Mouse (Mus musculus) C2C12 (cell line): Measurements from ENCODE around the gene Mapk8. TPM values are rescaled to one million over a fixed set of nuclear protein-coding genes. Genes with fewer than 3 reads are reported as not detected.

ENCODE experiments used
- H3K27me3 ChIP-seq: one replicate; pipeline ENCODE4 v1.6.1; 2011; ENCODE audit not compliant: control insufficient read depth, insufficient read depth, insufficient read length
- H3K36me3 ChIP-seq: one replicate; pipeline ENCODE4 v1.6.1; 2011; ENCODE audit not compliant: control insufficient read depth, insufficient read depth
- H3K4me3 ChIP-seq: one replicate; pipeline ENCODE4 v1.5.1; 2011; ENCODE audit warnings: mild to moderate bottlenecking, control low read depth; ENCODE audit not compliant: poor library complexity, insufficient read depth, severe bottlenecking
- H3K79me2 ChIP-seq: one replicate; pipeline ENCODE4 v1.6.1; 2011; ENCODE audit not compliant: control insufficient read depth, insufficient read depth
- H3K79me3 ChIP-seq: one replicate; pipeline ENCODE4 v1.6.1; 2011; ENCODE audit warnings: low read depth, control low read depth
- H3ac ChIP-seq: one replicate; pipeline ENCODE3; 2011; ENCODE audit warnings: low read depth; ENCODE audit not compliant: control insufficient read depth, insufficient read length
- CEBPB ChIP-seq: IDR thresholded peaks from one replicate; pipeline ENCODE4 v1.6.1; 2011; ENCODE audit warnings: low read depth, mild to moderate bottlenecking, control low read depth, moderate library complexity
- CTCF ChIP-seq: IDR thresholded peaks from one replicate; pipeline ENCODE4 v1.5.1; 2011; ENCODE audit not compliant: control insufficient read depth, insufficient read depth, insufficient read length
- FOSL1 ChIP-seq: IDR thresholded peaks from one replicate; pipeline ENCODE4 v1.8.0; 2011; ENCODE audit warnings: mild to moderate bottlenecking, low read length; ENCODE audit not compliant: poor library complexity, insufficient read depth, severe bottlenecking
- MAX ChIP-seq: IDR thresholded peaks from one replicate; pipeline ENCODE4 v1.6.1; 2011; ENCODE audit warnings: mild to moderate bottlenecking, control low read depth
- MYOD1 ChIP-seq: IDR thresholded peaks from one replicate; pipeline ENCODE4 v1.6.1; 2011; ENCODE audit warnings: low read depth; ENCODE audit not compliant: control insufficient read depth, insufficient read length
- MYOG ChIP-seq: IDR thresholded peaks from one replicate; pipeline ENCODE4 v1.6.1; 2011; ENCODE audit not compliant: control insufficient read depth, insufficient read length; ENCODE audit errors: extremely low read depth
- USF1 ChIP-seq: IDR thresholded peaks from one replicate; pipeline ENCODE4 v1.6.1; 2011; ENCODE audit warnings: low read depth, mild to moderate bottlenecking, control low read depth, moderate library complexity
- polyA plus RNA-seq: library from polyadenylated mRNA; unstranded; fragments of >200 nt; fragmentation: generic; extraction: Trizol; gene quantifications from one replicate; pipeline ENCODE4 v1.2.1, GENCODE M21; 2012; ENCODE audit warnings: missing spikeins

The Mapk8 gene
- polyA plus RNA-seq, 1 experiment, result 8.7 TPM

GRCm38 (mm10) chr14:33346546-33346945 is 100.4 kb downstream of the Mapk8 start:
- peaks cover 100% of the 10 kb centered on the region for H3K79me2 ChIP-seq
- TF ChIP-seq CTCF, result no peak
- TF ChIP-seq FOSL1, result no peak
- no peak for TF ChIP-seq MYOD1
- TF ChIP-seq MYOG, result no peak
- no peak for TF ChIP-seq CEBPB
- TF ChIP-seq USF1, result no peak
- TF ChIP-seq MAX, result no peak
- H3K79me3 ChIP-seq, result peaks cover 84% of the 10 kb centered on the region
- H3K4me3 ChIP-seq, result no peak overlapping the region
- H3K36me3 ChIP-seq, result peaks cover 90% of the 10 kb centered on the region
- H3ac ChIP-seq, result no peak overlapping the region
- H3K27me3 ChIP-seq, result no peaks in the 10 kb centered on the region

- TF ChIP-seq CTCF (no peak), FOSL1 (no peak), MAX (no peak), MYOD1 (no peak), MYOG (no peak), CEBPB (no peak), USF1 (no peak)
- H3K79me3 ChIP-seq, result peaks cover 87% of the 10 kb centered on the region
- H3K27me3 ChIP-seq, result no peaks in the 10 kb centered on the region
These were observed 103.7 kb downstream of the Mapk8 start for GRCm38 (mm10) chr14:33343131-33343725.

GRCm38 (mm10) chr14:33338684-33339083 is 108.3 kb downstream of the Mapk8 start:
- H3K36me3 ChIP-seq, result peaks cover 86% of the 10 kb centered on the region
- no peak overlapping the region for H3K4me3 ChIP-seq
- TF ChIP-seq MYOG, result no peak
- H3K27me3 ChIP-seq, result no peaks in the 10 kb centered on the region
- peaks cover 92% of the 10 kb centered on the region for H3K79me3 ChIP-seq
- no peak overlapping the region for H3ac ChIP-seq
- peaks cover 100% of the 10 kb centered on the region for H3K79me2 ChIP-seq

More at GRCm38 (mm10) chr14:33343131-33343725, 103.7 kb downstream of the Mapk8 start:
- Histone ChIP-seq H3ac (no peak overlapping the region), H3K79me2 (peaks cover 100% of the 10 kb centered on the region), H3K36me3 (peaks cover 92% of the 10 kb centered on the region), H3K4me3 (no peak overlapping the region)

- TF ChIP-seq MAX (no peak), FOSL1 (peak; percentile 12)
- H3K27me3 ChIP-seq, result no peaks in the 10 kb centered on the region
- no peak overlapping the region for H3ac ChIP-seq
These were observed 111.2 kb downstream of the Mapk8 start for GRCm38 (mm10) chr14:33335733-33336132.

GRCm38 (mm10) chr14:33334402-33334801 is 112.6 kb downstream of the Mapk8 start:
- no peak for TF ChIP-seq CEBPB
- no peak for TF ChIP-seq FOSL1
- TF ChIP-seq CTCF, result no peak
- TF ChIP-seq MAX, result no peak
- TF ChIP-seq USF1, result no peak
- no peak for TF ChIP-seq MYOD1
- no peak for TF ChIP-seq MYOG
- no peaks in the 10 kb centered on the region for H3K27me3 ChIP-seq
- H3K36me3 ChIP-seq, result peaks cover 69% of the 10 kb centered on the region
- peaks cover 98% of the 10 kb centered on the region for H3K79me3 ChIP-seq
- peaks cover 100% of the 10 kb centered on the region for H3K79me2 ChIP-seq
- no peak overlapping the region for H3ac ChIP-seq
- H3K4me3 ChIP-seq, result no peak overlapping the region

More at GRCm38 (mm10) chr14:33335733-33336132, 111.2 kb downstream of the Mapk8 start:
- no peak overlapping the region for H3K4me3 ChIP-seq
- peaks cover 73% of the 10 kb centered on the region for H3K36me3 ChIP-seq
- H3K79me3 ChIP-seq, result peaks cover 98% of the 10 kb centered on the region
- peaks cover 100% of the 10 kb centered on the region for H3K79me2 ChIP-seq

GRCm38 (mm10) chr14:33333833-33334232 is 113.1 kb downstream of the Mapk8 start:
- TF ChIP-seq MAX (no peak), CTCF (peak; percentile 47)
- H3ac ChIP-seq, result no peak overlapping the region
- peaks cover 100% of the 10 kb centered on the region for H3K79me2 ChIP-seq
- peaks cover 98% of the 10 kb centered on the region for H3K79me3 ChIP-seq
- no peak overlapping the region for H3K4me3 ChIP-seq
- H3K36me3 ChIP-seq, result peaks cover 71% of the 10 kb centered on the region
- H3K27me3 ChIP-seq, result no peaks in the 10 kb centered on the region
